In the genomic region with DNA sequence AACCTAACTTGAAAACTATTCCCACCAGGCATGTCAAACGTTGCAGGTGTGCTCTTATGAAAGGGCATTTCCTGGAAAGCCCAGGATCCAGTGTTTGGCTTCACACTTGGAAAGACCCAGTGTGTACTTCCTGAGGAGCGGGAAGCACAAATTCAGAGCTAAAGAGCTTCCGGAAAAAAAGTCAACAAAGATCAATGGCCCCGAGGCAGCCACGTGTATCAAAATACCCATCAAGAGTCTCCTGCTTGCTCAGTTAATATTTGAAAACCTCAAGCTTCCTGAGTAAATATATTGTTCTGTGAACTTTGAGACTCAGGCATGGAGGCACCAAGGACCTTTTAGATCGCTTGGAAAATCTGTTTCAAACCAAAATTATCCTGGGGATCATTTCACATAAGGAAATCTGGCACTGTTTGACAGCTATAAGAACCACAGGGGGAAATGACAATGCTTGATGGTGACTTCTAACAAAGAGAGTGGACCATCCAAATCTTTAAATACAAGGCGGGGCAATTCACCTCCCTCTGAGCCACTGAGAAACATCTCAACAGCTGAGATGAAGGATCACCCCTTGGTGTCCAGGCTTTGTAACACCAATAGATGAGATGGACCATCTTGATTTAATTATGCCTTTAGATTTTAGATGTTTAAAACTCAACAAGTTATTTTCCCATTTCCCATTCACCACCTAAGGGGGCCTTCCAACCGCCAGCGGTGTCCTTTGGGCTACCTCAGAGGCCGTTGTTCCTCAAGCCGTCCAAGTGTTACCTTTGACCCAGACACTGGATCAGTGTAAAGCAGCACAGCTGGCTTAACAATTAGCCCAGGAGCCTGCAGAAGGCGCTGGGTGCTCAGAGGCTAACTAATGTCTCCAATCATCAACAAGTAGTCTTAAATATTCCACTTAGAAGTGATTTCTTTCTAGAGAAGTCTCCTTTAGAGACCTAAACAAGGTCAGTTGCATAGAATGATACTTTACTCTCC, we compare ENCODE assay signal across 13 mouse cellular contexts.
DNase-seq lines count a peak whose midpoint lies in the region; ATAC-seq and TF ChIP-seq lines count a peak whose summit lies in the region.
"Had no signal": no experiment of that assay in that cellular context is flagged by ENCODE, and none has a peak within 500 bp of the region (broad histone marks: within the 10 kb centered on the region; RNA-seq: fewer than 3 reads in every experiment).

No protein-coding gene starts in this region.

- H3K27ac ChIP-seq in heart, adult 2 months = peak overlapping the region; percentile 55

- intact Hi-C loops in heart, adult 2 months (cut with DNase I) = no loop called here

- H3ac ChIP-seq in myocyte (ENCODE audit: control insufficient read depth, insufficient read length) = no peak overlapping the region

- ATAC-seq in inflammation-experienced regulatory T-cells, adult 6 months = peak; percentile 30

- peak overlapping the region; percentile 32 for H3K4me3 ChIP-seq in heart, adult 2 months
- no peak overlapping the region for H3K4me3 ChIP-seq in myocyte

- H3K36me3 ChIP-seq in heart, adult 2 months (ENCODE audit: control insufficient read depth, insufficient read depth, low read length) = peaks cover 17% of the 10 kb centered on the region
- no peaks in the 10 kb centered on the region for H3K36me3 ChIP-seq in myocyte (ENCODE audit: control insufficient read depth, insufficient read depth)

- no peak for TF ChIP-seq CTCF in heart, adult 2 months (IDR thresholded peaks at IDR 0.05)

- no peak for TF ChIP-seq POLR2A in heart, adult 2 months (IDR thresholded peaks at IDR 0.05; ENCODE audit: insufficient read depth, low read depth, low read length)
- TF ChIP-seq POLR2A in myocyte (IDR thresholded peaks at IDR 0.05; ENCODE audit: insufficient read length, low read depth) = no peak

- no peak for DNase-seq in heart, adult 2 months
- no peak for DNase-seq in heart, postnatal 4 days
- DNase-seq in kidney, postnatal 36 days = peak; percentile 73 to 87
- no peak for DNase-seq in testis, postnatal 14 days (ENCODE audit: low spot score)
- no peak for DNase-seq in MN1 (ENCODE audit: low spot score)
- DNase-seq in frontal cortex, postnatal 25 days (ENCODE audit: low spot score in 2 of 2) = no peak
- DNase-seq: B cell, adult 2 months; cerebellum, postnatal 14 days; left cerebral cortex, postnatal 4 days; spleen, adult 18-20 months had no signal

- H3K4me2 ChIP-seq in myocyte (ENCODE audit: low read depth) = peak overlapping the region; percentile 59
- H3K4me2 ChIP-seq: midbrain, embryonic 11.5 days had no signal

- WGBS in heart, adult 2 months = 62% methylated on average over 12 of the region's 12 CpGs

- H3K27me3 ChIP-seq in heart, adult 2 months (ENCODE audit: control insufficient read depth, insufficient read depth, low read length) = no peaks in the 10 kb centered on the region
- H3K27me3 ChIP-seq in myocyte (ENCODE audit: control insufficient read depth, insufficient read depth, insufficient read length) = no peaks in the 10 kb centered on the region

- H3K4me1 ChIP-seq in heart, adult 2 months (ENCODE audit: control insufficient read depth, insufficient read depth, low read length) = peaks cover 18% of the 10 kb centered on the region

- peaks cover 5% of the 10 kb centered on the region; the same call in 1 of the 2 replicates for H3K79me2 ChIP-seq in heart, adult 2 months (replicated peaks; ENCODE audit: control insufficient read depth, insufficient read depth, low read length)
- peaks cover 10% of the 10 kb centered on the region for H3K79me2 ChIP-seq in myocyte (ENCODE audit: control insufficient read depth, insufficient read depth)

- no peak overlapping the region for H3K9ac ChIP-seq in heart, adult 2 months (ENCODE audit: low read depth, low read length)

- TF ChIP-seq EP300 in heart, adult 2 months (IDR thresholded peaks at IDR 0.05; ENCODE audit: insufficient read depth, low read depth, low read length) = no peak

TF ChIP-seq in myocyte, 11 proteins besides CTCF, POLR2A, EP300 and RAD21:
- TF ChIP-seq E2F4 (IDR thresholded peaks at IDR 0.05; ENCODE audit: insufficient read depth) (no peak), MYOD1 (IDR thresholded peaks at IDR 0.05; ENCODE audit: control insufficient read depth in 1 of 3, insufficient read length in 2 of 3, low read depth in 2 of 3) (no peak), MYOG (IDR thresholded peaks at IDR 0.05; ENCODE audit: control insufficient read depth in 1 of 3, insufficient read depth in 1 of 3, insufficient read length in 2 of 3, low read depth in 2 of 3) (no peak), TCF12 (IDR thresholded peaks at IDR 0.05; ENCODE audit: insufficient read depth, poor library complexity, severe bottlenecking) (no peak), TCF3 (IDR thresholded peaks at IDR 0.05; ENCODE audit: insufficient read length, low read depth) (no peak), CEBPB (IDR thresholded peaks at IDR 0.05; ENCODE audit: insufficient read depth, poor library complexity, severe bottlenecking) (no peak), POLR2AphosphoS2 (IDR thresholded peaks at IDR 0.05; ENCODE audit: insufficient read length, low read depth) (no peak), MAX (IDR thresholded peaks at IDR 0.05; ENCODE audit: low read depth) (no peak), USF1 (IDR thresholded peaks at IDR 0.05; ENCODE audit: low read depth) (no peak), SRF (IDR thresholded peaks at IDR 0.05; ENCODE audit: control insufficient read depth, insufficient read length, low read depth) (no peak), REST (IDR thresholded peaks at IDR 0.05; ENCODE audit: insufficient read depth, insufficient read length) (no peak)
TF ChIP-seq in myocyte: peak in this region for 0.

Comparison
In these comparisons a context has a peak if more than half of its experiments do, and no peak if none do; other contexts are left out.
1. DNase-seq: peak in kidney, postnatal 36 days (2 of 2); none in heart, adult 2 months (0 of 2), heart, postnatal 4 days (single experiment), testis, postnatal 14 days (single experiment), MN1 (single experiment) and frontal cortex, postnatal 25 days (0 of 2).